Mouse (Mus musculus): ENCODE data around the gene Klrb1b.

DNA sequence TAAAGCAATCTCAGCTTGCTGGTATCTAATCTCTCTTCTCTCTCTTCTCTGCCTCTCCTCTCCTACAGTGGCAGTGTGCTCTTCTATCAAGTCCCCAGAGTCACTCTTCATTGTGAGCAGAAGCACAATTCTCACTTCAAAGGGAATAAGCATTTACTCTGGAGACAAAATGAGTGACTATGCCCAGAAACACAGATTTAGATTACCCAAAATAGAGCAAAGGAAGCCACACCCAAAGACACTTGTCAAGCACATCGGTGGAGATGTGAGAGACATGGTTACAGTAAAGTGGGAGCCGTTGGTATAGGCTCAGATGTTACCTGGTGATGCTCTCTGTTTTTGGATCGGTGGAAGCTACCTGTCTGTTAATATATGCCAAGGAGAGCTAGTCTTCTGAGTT, 26.6 kb upstream of the Klrb1b start:
- TF ChIP-seq CTCF (IDR thresholded peaks at IDR 0.05; ENCODE audit: low read depth): no peak
- no peak for TF ChIP-seq EP300 (IDR thresholded peaks at IDR 0.05; ENCODE audit: low read depth)
